Mouse (Mus musculus): ENCODE data around the gene Amfr. TPM values are rescaled to one million over a fixed set of nuclear protein-coding genes. Genes with fewer than 3 reads are reported as not detected.

The Amfr gene
- polyA plus RNA-seq, 1 experiment from 2014 or later, result 61.8 TPM

- H3K4me1 ChIP-seq (replicated peaks; ENCODE audit: control insufficient read depth, insufficient read depth, low read length), result 0 out of 2 replicates have a peak, but pooled peaks cover 2% of the 10 kb centered on the region
- peaks cover 71% of the 10 kb centered on the region for H3K36me3 ChIP-seq (ENCODE audit: control insufficient read depth, insufficient read depth)
- H3K27me3 ChIP-seq (replicated peaks; ENCODE audit: control insufficient read depth, insufficient read depth, low read length), result no peaks in the 10 kb centered on the region
- peak overlapping the region; percentile 54 for H3K27ac ChIP-seq (ENCODE audit: low read depth, low read length)
- H3K9me3 ChIP-seq (ENCODE audit: control insufficient read depth), result no peaks in the 10 kb centered on the region
- no peak overlapping the region for H3K4me2 ChIP-seq (replicated peaks; ENCODE audit: low read depth)
- TF ChIP-seq CTCF (IDR thresholded peaks at IDR 0.05; ENCODE audit: low read depth), result no peak
- no peak overlapping the region for H3K9ac ChIP-seq (ENCODE audit: low read depth, low read length)
- WGBS, result 82% methylated on average over 13 of the region's 13 CpGs
- no peak for ATAC-seq
- no peak overlapping the region for H3K4me3 ChIP-seq (ENCODE audit: low read depth, low read length)
Measured at GRCm38 (mm10) chr8:93973831-93974375, 38.7 kb downstream of the Amfr start.

GRCm38 (mm10) chr8:93972971-93973734, 39.5 kb downstream of the Amfr start:
- Histone ChIP-seq H3K27ac (ENCODE audit: low read depth, low read length) (peak overlapping the region; percentile 54; the same call in 1 of the 2 replicates), H3K27me3 (replicated peaks; ENCODE audit: control insufficient read depth, insufficient read depth, low read length) (no peaks in the 10 kb centered on the region), H3K4me2 (replicated peaks; ENCODE audit: low read depth) (no peak overlapping the region), H3K4me1 (replicated peaks; ENCODE audit: control insufficient read depth, insufficient read depth, low read length) (0 out of 2 replicates have a peak, but pooled peaks cover 2% of the 10 kb centered on the region), H3K4me3 (ENCODE audit: low read depth, low read length) (no peak overlapping the region), H3K36me3 (ENCODE audit: control insufficient read depth, insufficient read depth) (peaks cover 64% of the 10 kb centered on the region), H3K9ac (ENCODE audit: low read depth, low read length) (no peak overlapping the region), H3K9me3 (ENCODE audit: control insufficient read depth) (no peaks in the 10 kb centered on the region)
- WGBS, result 84% methylated on average over 14 of the region's 14 CpGs
- no peak for ATAC-seq
- TF ChIP-seq CTCF (IDR thresholded peaks at IDR 0.05; ENCODE audit: low read depth), result no peak

GRCm38 (mm10) chr8:93972211-93972610, 40.4 kb downstream of the Amfr start:
- H3K9me3 ChIP-seq (ENCODE audit: control insufficient read depth), result no peaks in the 10 kb centered on the region
- H3K9ac ChIP-seq (ENCODE audit: low read depth, low read length), result no peak overlapping the region
- no peaks in the 10 kb centered on the region for H3K27me3 ChIP-seq (replicated peaks; ENCODE audit: control insufficient read depth, insufficient read depth, low read length)
- H3K4me3 ChIP-seq (ENCODE audit: low read depth, low read length), result no peak overlapping the region
- no peak for TF ChIP-seq CTCF (IDR thresholded peaks at IDR 0.05; ENCODE audit: low read depth)
- no peak overlapping the region for H3K4me2 ChIP-seq (replicated peaks; ENCODE audit: low read depth)
- H3K27ac ChIP-seq (ENCODE audit: low read depth, low read length), result no peak overlapping the region
- H3K36me3 ChIP-seq (ENCODE audit: control insufficient read depth, insufficient read depth), result peaks cover 58% of the 10 kb centered on the region
- H3K4me1 ChIP-seq (replicated peaks; ENCODE audit: control insufficient read depth, insufficient read depth, low read length), result 0 out of 2 replicates have a peak, but pooled peaks cover 2% of the 10 kb centered on the region
- ATAC-seq, result no peak
- 97% methylated on average over 5 of the region's 5 CpGs for WGBS

GRCm38 (mm10) chr8:93971451-93971850, 41.2 kb downstream of the Amfr start:
- no peak overlapping the region for H3K27ac ChIP-seq (ENCODE audit: low read depth, low read length)
- peaks cover 55% of the 10 kb centered on the region for H3K36me3 ChIP-seq (ENCODE audit: control insufficient read depth, insufficient read depth)
- no peaks in the 10 kb centered on the region for H3K27me3 ChIP-seq (replicated peaks; ENCODE audit: control insufficient read depth, insufficient read depth, low read length)
- no peaks in the 10 kb centered on the region for H3K9me3 ChIP-seq (ENCODE audit: control insufficient read depth)
- 68% methylated on average over 10 of the region's 10 CpGs for WGBS
- H3K4me2 ChIP-seq (replicated peaks; ENCODE audit: low read depth), result no peak overlapping the region
- no peak overlapping the region for H3K9ac ChIP-seq (ENCODE audit: low read depth, low read length)
- H3K4me1 ChIP-seq (replicated peaks; ENCODE audit: control insufficient read depth, insufficient read depth, low read length), result 0 out of 2 replicates have a peak, but pooled peaks cover 2% of the 10 kb centered on the region
- TF ChIP-seq CTCF (IDR thresholded peaks at IDR 0.05; ENCODE audit: low read depth), result no peak
- no peak for ATAC-seq
- no peak overlapping the region for H3K4me3 ChIP-seq (ENCODE audit: low read depth, low read length)

- no peaks in the 10 kb centered on the region for H3K9me3 ChIP-seq (ENCODE audit: control insufficient read depth)
- 73% methylated on average over 7 of the region's 7 CpGs for WGBS
- no peak for TF ChIP-seq CTCF (IDR thresholded peaks at IDR 0.05; ENCODE audit: low read depth)
- H3K27me3 ChIP-seq (replicated peaks; ENCODE audit: control insufficient read depth, insufficient read depth, low read length), result no peaks in the 10 kb centered on the region
- H3K4me3 ChIP-seq (ENCODE audit: low read depth, low read length), result no peak overlapping the region
- no peak overlapping the region for H3K9ac ChIP-seq (ENCODE audit: low read depth, low read length)
- peaks cover 40% of the 10 kb centered on the region for H3K36me3 ChIP-seq (ENCODE audit: control insufficient read depth, insufficient read depth)
- 0 out of 2 replicates have a peak, but pooled peaks cover 2% of the 10 kb centered on the region for H3K4me1 ChIP-seq (replicated peaks; ENCODE audit: control insufficient read depth, insufficient read depth, low read length)
- H3K27ac ChIP-seq (ENCODE audit: low read depth, low read length), result no peak overlapping the region
- H3K4me2 ChIP-seq (replicated peaks; ENCODE audit: low read depth), result no peak overlapping the region
- no peak for ATAC-seq
Measured at GRCm38 (mm10) chr8:93969626-93970340, 42.9 kb downstream of the Amfr start.

GRCm38 (mm10) chr8:93968293-93968692, 44.3 kb downstream of the Amfr start:
- H3K27ac ChIP-seq (ENCODE audit: low read depth, low read length), result no peak overlapping the region
- no peak overlapping the region for H3K4me2 ChIP-seq (replicated peaks; ENCODE audit: low read depth)
- no peaks in the 10 kb centered on the region for H3K9me3 ChIP-seq (ENCODE audit: control insufficient read depth)
- no peaks in the 10 kb centered on the region for H3K27me3 ChIP-seq (replicated peaks; ENCODE audit: control insufficient read depth, insufficient read depth, low read length)
- TF ChIP-seq CTCF (IDR thresholded peaks at IDR 0.05; ENCODE audit: low read depth), result no peak
- no peak overlapping the region for H3K4me3 ChIP-seq (ENCODE audit: low read depth, low read length)
- ATAC-seq, result no peak
- peaks cover 25% of the 10 kb centered on the region for H3K36me3 ChIP-seq (ENCODE audit: control insufficient read depth, insufficient read depth)
- 58% methylated on average over 6 of the region's 6 CpGs for WGBS
- H3K4me1 ChIP-seq (replicated peaks; ENCODE audit: control insufficient read depth, insufficient read depth, low read length), result no peaks in the 10 kb centered on the region
- H3K9ac ChIP-seq (ENCODE audit: low read depth, low read length), result no peak overlapping the region

Data from intestine, postnatal 0 days (tissue).